Mouse (Mus musculus) urinary bladder, adult 18-20 months (tissue): ENCODE results near the gene Ms4a4b.
"Not testable (repeated sequence)": the region's sequence is repeated elsewhere in the genome, so short reads cannot be mapped to it uniquely, and the experiment has no call there.

Experiments
- DNase-seq, 2 experiments: peaks; one replicate each; pipeline ENCODE4 v3.0.0; 2022; ENCODE audit warnings: low spot score in 2 of 2, mixed read lengths in 2 of 2

The Ms4a4b gene

DNA sequence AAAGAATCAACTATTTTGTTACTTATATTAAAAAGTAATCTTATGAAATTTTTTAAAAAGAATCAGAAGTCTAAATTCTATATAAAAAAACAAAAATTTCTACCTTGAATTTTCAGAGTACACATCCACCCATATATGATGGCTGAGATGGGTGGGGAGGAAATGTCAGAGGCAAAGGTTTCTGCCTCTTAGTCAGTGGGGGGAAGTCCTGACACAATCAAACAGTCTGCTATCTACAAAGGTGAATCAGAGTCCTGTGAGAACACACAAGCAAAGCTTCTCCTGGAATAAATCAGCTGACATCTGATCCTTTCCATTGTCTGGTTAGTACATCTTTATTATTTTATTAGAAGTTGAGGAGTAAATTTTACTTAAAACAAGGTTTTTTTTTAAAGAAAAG is at the start of gene Ms4a4b:
Gene Ms4a4b, plus strand, starts transcription at position 216 of the 400 bp plus-strand sequence.
- no peak for DNase-seq

DNA sequence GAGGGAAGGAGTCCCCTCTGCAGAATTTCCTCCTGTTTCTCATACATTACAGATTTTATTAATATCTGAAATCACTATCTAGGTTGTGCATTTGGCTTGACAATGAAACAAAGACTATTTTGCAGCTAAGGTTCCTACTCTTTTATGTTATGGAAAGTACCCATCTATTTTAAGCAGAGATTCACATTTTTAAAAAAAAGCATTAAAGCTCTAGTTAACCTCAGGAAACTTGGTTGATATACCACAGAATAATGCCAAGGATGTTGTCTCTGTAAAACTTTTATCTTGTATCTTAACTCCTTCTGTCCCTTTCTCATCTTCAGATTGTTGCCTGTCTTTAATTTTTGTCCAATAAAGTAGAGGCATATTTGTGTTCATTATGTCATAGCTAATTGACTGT is 47.6 kb upstream of the Ms4a4b start:
- no peak for DNase-seq

DNA sequence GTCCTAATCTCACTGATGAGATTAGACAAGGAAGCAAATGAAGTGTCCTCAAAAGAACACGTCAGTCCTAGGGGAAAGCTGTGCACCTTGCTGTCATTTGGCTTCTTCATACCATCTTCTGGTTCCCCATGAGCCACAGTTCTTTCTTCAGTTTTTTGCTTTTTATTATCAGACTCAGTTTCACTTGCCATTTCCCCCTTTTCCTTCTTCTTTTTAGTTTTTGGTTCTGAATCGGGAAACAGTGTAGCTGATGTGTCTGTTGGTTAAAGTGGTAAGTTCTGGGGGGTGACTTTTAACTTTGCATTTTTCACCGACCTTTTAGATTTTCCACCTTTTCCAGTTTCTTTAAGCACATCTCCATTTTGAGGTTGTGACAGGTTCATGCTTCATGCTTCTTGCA is 38.8 kb upstream of the Ms4a4b start, which contains the start of gene Ms4a4c:
Gene Ms4a4c, plus strand, starts transcription at position 244 of the 400 bp plus-strand sequence.
- no peak for DNase-seq

DNA sequence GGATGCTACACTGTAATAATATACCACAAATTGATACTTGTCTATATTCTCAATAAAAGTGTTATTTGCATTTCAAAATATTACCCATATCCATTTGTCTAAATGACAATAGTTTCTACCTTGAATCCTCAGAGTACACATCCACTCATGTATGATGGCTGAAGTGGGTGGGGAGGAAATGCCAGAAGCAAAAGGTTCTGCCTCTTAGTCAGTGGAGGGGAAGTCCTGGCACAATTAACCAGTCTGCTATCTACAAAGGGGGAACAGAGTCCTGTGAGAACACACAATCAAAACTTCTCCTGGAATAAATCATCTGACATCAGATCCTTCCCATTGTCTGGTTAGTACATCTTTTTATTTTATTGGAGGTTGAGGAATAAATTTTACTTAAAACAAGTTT is 35.9 kb upstream of the Ms4a4b start:
- DNase-seq, result no peak

DNA sequence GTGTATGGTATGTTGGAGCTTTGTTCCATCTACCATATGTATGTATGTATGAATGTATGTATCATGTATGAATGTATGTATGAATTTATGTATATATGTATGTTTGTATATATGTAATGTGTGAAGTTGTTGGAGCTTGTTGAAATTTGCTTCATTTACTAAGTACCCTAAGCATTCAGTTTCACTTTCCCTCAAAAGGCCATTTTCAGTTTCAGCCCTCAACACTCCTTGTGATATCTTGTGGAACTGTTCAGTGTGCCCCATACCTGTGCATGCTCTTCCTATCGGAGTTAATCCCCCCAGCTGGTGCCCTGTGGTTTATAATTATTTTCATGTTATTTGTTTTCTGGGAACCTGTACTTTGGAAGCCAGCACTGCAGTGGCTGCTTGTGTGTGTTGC is 34.8 kb upstream of the Ms4a4b start:
- no peak for DNase-seq

DNA sequence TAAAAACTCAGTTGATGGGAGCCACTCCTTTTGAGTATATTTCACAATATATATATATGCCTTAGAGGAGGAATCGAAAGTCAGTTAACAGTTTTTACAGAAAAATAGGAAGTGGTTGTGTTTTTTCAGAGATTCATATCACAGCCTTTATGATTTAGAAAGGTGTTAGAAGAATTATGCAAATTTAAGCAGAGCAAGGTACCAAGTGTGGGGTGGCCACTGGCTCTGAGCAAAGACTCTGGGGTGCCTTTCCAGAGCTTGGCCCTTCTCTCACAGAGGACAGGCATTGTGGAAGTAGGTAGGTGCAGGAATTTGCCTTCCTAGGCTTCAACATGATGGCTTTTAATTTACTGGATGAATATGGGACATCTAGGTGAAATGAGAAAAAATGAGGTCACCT is 31.7 kb upstream of the Ms4a4b start:
- DNase-seq, result no peak

DNA sequence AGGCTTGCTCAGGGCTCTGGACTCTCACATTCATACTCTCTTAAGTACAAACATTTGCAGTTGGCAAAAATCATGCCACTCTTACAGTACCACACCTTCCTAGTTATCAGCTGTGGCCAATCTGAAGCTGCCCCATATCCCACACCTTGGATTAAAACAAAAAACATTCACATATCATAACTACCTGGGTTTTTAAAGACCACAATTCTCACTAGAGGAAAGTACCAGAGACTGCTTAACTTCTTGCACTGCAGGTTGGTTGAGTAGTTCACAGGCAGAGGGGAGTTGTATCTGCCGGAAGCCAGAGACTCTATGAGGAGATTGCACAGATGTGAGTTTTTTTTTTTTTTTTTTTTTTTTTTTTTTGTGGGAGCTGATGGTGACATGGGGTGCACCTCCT is 29.3 kb upstream of the Ms4a4b start:
- DNase-seq, result no peak

DNA sequence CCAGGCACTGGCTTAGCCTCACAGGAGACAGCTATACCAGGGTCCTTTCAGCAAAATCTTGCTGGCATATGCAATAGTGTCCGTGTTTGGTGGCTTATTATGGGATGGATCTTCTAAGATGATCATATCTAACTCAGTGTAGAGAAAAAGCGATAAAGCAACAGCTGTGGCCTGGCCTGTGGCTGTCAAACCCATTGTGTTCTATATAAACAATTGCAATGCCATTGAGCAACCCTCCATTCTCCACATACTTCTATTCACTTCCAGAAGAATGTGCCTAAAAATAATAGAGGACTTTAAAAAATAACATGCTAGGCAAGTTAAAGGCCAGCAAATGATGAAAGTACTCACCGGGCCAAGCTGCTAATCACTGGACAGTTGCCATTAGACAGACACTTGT is 27.8 kb upstream of the Ms4a4b start:
- no peak for DNase-seq

DNA sequence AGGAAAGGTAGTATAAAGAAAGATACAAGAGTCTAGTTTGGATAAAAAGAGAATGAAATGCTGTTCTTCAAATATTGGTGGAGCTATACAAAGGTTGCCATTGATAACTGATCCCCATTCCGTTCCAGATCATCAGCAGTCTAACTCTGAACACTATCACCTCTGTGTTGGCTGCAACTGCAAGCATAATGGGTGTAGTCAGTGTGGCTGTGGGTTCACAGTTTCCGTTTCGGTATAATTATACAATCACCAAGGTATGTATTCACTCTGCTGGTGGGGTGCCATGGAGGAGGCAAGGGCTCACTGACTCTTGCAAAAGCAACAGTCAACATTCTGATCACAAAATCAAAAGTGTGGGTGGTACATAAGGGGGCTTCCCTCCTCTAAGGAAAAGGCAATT is 24.5 kb upstream of the Ms4a4b start:
- not testable (repeated sequence) for DNase-seq

DNA sequence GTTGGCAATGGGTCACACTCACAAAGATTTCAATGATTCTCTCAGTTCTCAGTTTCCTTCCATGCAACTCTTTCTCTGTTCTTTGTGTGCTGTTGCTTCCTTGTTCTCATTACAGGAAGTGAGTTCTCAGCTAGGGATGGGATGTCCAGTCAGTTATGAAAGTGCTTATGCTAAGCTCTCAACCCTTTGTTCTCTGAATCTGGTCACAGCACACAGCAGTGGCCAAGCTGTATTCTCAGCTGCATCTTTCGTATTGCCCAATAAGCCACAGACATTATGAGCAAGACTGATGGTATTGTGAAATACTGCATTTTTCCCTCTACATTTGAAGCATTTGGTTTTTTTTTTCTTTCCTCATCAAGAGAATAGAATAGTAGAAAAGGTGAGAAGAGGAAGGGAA is 12.1 kb upstream of the Ms4a4b start:
- not testable (repeated sequence) for DNase-seq

DNA sequence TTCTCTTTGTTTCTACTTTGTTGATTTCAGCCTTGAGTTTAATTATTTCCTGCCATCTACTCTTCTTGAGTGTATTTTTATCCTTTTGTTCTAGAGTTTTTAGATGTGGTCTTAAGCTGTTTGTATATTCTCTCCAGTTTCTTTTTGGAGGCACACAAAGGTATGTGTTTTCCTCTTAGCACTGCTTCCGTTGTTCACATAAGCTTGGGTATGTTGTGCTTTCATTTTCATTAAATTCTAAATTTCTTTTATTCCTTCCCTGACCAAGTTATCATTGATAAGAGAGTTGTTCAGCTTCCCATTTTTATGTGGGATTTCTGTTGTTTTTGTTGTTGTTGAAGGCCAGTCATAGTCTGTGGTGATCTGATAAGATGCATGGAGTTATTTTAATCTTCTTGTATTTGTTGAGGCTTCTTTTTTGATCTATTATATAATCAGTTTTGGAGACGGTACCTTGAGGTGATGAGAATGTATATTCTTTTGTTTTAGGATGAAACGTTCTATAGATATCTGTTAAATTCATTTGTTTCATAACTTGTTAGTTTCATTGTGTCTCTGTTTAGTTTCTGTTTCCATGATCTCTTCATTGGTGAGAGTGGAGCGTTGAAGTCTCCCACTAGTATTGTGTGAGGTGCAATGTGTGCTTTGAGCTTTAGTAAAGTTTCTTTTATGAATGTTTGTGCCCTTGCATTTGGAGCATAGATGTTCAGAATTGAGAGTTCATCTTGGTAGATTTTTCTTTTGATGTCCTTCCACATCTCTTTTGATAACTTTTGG is 8.1 kb upstream of the Ms4a4b start:
- no peak for DNase-seq

DNA sequence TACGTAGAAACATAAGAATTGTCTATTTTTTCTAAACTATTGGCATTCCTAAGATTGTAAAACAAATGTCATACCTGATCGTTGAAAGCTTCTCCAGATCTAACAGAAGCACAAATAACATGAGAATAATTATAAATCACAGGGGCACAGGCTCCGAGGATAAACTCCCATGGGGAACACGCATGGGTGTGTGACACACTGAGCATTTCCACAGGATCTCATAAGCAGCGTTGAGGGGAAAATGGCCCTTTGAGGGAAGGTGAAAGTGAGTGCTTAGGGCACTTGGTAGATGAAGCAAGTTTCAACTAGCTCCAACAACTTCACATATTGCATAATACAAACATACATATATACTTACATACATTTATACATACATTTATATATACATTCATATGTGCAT is 611 bp downstream of the Ms4a4b start:
- DNase-seq, result no peak

DNA sequence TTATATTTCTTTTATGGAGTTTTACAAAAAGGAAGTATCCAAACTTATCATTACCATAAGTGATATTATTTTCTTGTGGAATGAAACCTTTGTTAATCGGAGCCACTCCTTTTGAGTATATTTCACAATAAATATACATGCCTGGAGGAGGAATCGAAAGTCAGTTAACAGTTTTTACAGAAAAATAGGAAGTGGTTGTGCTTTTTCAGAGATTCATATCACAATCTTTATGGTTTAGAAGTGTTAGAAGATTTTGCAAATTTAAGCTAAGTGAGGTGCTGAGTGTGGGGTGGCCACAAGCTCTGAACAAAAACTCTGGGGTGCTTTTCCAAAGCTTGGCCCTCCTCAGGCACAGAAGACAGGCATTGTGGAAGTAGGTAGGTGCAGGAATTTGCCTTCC is 3.9 kb downstream of the Ms4a4b start:
- DNase-seq, result no peak

DNA sequence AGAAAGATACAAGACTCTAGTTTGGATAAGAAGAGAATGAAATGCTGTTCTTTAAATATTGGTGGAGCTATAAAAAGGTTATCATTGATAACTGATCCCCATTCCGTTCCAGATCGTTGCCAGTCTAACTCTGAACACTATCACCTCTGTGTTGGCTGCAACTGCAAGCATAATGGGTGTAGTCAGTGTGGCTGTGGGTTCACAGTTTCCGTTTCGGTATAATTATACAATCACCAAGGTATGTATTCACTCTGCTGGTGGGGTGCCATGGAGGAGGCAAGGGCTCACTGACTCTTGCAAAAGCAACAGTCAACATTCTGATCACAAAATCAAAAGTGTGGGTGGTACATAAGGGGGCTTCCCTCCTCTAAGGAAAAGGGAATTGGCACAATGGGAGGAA is 15.7 kb downstream of the Ms4a4b start:
- not testable (repeated sequence) for DNase-seq

DNA sequence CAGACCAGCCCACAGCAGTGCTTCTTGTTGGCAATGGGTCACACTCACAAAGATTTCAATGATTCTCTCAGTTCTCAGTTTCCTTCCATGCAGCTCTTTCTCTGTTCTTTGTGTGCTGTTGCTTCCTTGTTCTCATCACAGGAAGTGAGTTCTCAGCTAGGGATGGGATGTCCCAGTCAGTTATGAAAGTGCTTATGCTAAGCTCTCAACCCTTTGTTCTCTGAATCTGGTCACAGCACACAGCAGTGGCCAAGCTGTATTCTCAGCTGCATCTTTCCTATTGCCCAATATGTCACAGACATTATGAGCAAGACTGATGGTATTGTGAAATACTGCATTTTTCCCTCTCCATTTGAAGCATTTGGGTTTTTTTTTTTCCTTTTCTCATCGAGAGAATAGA is 21.4 kb downstream of the Ms4a4b start:
- DNase-seq, result not testable (repeated sequence)

DNA sequence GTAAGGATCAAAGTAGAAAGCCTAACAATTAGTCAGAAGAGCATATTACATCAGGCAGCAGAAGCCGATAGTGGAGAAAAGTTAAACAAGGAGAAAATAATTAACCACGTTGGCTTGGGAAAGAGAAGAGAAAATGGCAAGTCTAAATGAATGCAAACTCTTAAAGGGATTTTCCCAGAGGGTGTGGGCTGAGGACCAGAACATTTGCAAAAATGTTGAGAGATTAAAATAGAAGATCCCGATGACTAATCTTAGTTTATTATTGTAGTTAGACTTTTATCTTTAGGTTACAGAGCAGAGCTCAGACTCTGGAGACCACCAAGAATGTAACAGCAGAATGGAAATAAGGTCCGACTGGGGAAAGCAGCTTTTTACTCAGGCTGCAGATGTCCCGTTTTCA is 23.1 kb downstream of the Ms4a4b start:
- no peak for DNase-seq

DNA sequence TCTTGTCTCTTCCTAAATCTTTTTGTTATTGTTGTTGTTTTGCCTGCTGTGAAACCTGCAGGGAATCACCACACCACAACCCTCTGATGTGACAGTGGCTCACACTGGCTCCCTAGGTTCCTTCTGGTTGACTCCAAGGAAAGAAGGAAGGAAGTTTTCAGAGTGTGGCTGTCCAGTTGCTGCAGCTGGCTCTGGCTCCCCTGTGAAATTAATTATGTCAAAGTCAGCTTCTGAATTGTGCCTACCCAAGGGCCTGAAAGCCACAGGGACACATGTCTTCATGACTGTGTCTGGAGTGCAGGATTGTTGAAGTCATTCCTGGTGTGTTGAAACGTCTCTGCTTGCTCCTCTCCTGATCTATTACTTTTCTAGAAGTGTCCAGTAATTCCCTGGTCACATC is 25.0 kb downstream of the Ms4a4b start:
- not testable (repeated sequence) for DNase-seq

DNA sequence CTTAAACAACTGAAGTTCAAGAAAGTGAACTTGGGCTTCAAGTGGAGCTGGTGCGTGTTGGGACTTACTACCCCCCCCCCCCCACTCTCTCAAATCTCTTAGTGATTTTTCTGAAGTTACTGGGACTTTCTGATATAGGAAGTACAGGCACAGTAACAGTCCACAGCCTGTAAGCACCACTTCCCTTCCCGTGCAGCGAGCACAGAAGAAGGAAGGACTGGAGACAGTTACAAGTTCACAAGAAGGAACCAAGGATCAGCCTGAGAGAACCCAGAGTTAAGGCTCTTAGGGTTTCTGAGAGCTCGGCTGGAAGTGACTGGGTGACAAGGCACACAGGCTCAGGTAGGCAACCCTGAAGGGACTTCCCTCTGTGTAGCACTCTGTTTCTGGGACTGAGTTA is 25.9 kb downstream of the Ms4a4b start, which contains the start of gene Ms4a6c:
Gene Ms4a6c, plus strand, starts transcription at position 152 of the 400 bp plus-strand sequence.
- DNase-seq, result not testable (repeated sequence)

DNA sequence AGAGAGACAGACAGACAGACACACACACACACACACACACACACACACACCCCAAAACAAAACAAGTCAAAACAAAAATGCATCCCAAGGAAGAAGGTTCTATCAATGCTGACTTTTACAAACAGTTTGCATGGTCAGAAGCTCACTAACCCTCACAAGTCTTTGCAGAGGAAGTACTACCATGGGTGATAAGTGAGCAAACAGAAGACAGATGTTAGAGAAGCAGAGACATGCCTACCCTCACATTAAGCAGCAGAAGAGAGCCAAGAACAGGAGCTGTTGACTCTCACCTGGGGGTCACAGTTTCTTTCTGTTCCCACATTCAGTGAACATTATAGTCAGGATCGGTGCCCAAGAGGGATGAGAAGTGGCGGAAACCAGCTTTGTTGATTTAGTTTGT is 36.4 kb downstream of the Ms4a4b start:
- no peak for DNase-seq

DNA sequence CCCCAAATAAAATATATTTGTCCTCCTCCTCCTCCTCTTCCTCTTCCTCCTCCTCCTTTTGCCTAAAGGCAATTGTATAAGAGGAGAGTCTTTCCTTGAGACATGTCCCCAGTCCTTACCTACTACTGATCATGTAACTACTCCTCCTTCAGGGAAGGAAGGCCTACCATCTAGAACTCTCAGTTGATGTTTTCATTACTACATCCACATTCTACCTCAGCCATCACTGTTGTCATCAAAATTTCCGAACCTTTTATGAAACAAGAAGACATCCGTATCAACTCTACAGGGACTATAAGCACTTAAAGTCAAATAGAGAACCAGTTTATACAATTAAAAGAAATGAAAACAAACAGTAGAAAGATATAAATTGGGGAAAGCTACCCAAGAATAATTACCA is 39.3 kb downstream of the Ms4a4b start:
- DNase-seq, result no peak

DNA sequence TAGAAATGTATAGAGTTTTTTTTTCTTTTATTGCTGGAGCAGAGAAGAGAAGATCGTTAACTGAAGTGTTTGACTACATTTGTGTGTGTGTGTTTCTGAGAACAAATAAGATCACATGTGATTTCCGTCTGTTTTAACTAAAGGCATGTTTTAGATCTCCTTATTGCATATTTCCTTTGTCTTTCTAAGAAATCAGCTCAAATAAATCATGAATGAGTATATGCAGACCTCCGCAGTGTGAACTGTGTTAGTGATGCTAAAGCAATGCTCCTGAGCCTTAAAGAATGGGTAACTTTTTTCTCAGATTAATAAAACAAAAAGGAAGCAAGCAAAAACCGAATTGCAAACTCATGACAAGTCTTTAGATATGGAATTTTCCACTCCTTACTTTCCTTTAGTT is 40.6 kb downstream of the Ms4a4b start:
- no peak for DNase-seq

DNA sequence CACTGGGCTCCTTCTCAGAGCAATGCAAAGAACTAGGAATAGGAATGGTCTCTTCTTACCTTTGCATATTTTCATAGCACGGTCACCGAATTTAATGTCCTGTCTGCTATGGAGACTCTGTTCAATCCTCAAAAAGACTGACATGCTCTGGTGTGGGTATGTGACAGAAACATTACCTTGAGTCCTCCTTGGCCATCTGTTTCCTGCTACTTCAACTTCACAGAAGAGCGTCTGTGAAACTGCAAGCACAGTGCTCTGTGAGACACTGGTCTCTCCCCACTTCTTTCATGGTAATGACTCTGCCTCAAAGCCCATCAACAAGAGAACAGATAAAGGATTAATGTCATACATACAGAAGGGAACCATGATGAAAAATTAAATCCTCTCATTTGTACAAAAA is 41.0 kb downstream of the Ms4a4b start:
- no peak for DNase-seq

DNA sequence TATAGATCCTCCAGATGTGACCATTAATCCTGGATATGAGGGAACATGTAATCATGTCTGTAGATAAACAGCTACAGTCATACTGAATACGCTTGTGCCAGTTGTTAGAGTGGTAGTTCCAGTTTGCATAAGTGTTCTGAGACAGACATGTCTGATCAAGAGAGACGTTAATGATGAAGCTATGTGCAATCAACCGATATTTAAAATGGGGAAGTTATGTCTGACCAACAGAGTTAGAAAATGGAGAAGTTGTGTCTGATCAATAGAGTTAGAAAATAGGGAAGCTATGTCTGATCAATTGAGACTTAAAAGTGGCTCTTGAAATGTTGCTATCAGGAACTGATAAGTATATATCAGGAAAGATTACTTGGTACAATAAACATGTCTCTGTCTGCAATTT is 41.9 kb downstream of the Ms4a4b start:
- no peak for DNase-seq

DNA sequence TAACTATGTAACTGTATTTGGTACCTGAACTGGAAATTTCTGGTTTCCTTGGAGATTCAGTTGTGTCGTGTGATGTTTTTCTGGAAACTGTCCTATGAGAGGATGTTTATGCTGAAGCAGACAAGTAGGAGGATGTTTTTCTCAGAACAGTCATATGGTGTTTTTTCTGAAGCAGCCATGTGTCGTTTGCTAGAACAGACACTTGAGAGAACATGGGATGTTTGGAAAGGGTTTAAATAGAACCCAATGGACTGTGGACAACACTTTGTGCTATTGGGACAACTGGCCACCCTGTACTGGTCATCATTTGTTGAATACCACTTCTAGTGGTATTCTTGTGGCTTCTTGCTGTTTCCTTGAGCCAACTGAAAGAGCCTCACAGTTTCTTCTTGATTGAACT is 42.4 kb downstream of the Ms4a4b start, which contains the start of gene Gm8369:
Gene Gm8369, plus strand, starts transcription at position 193 of the 400 bp plus-strand sequence.
- no peak for DNase-seq
